Mouse (Mus musculus) B cell, adult (primary cell): Measurements from ENCODE around the gene Cbr4. TPM values are rescaled to one million over a fixed set of nuclear protein-coding genes. Genes with fewer than 3 reads are reported as not detected.

Experiments used
- total RNA-seq: library from RNA; stranded (reverse); gene quantifications from 4 replicates; pipeline ENCODE4 v1.2.4, GENCODE M21; 2023; ENCODE audit not compliant: inconsistent age

Gene Cbr4
- total RNA-seq = 5.0 to 8.8 TPM (median 8.1 TPM) in 4 replicates

GRCm38 (mm10) chr8:61487597-61488156 lies at the start of gene Cbr4:
Gene Cbr4, plus strand, starts transcription at chr8:61487734.

